Mouse (Mus musculus) midbrain, postnatal 0 days (tissue): ENCODE data around the gene Vps9d1. TPM values are rescaled to one million over a fixed set of nuclear protein-coding genes. Genes with fewer than 3 reads are reported as not detected.
"Not testable (repeated sequence)": the region's sequence is repeated elsewhere in the genome, so short reads cannot be mapped to it uniquely, and the experiment has no call there.

Experiments
- ATAC-seq: fragments of 200-750 bp; cut with Nextera tagmentation; 2 replicates; pipeline ENCODE4 v1.8.0; 2017; ENCODE audit warnings: moderate number of reproducible peaks, mild to moderate bottlenecking, moderate TSS enrichment, moderate library complexity; ENCODE audit not compliant: low FRiP score
- DNase-seq: peaks from one replicate; pipeline ENCODE4 v3.0.0-alpha.2; 2015; ENCODE audit warnings: low spot score
- H3K27ac ChIP-seq: fragments of 300-500 bp; sonication (generic); 2 replicates; pipeline ENCODE4 v1.5.1; 2014; ENCODE audit warnings: low read depth, mild to moderate bottlenecking, low read length, mixed read lengths
- H3K27me3 ChIP-seq: fragments of 300-500 bp; sonication (generic); 2 replicates; pipeline ENCODE4 v1.6.1; 2014; ENCODE audit warnings: low read length, control low read depth, mixed read lengths; ENCODE audit not compliant: insufficient read depth
- H3K36me3 ChIP-seq: fragments of 300-500 bp; sonication (generic); 2 replicates; pipeline ENCODE4 v1.6.1; 2014; ENCODE audit warnings: low read length, control low read depth, mixed read lengths; ENCODE audit not compliant: insufficient read depth
- H3K4me1 ChIP-seq: fragments of 300-500 bp; sonication (generic); 2 replicates; pipeline ENCODE4 v1.6.1; 2014; ENCODE audit warnings: mild to moderate bottlenecking, control low read depth, antibody characterized with exemption, low read length, mixed read lengths; ENCODE audit not compliant: insufficient read depth
- H3K4me2 ChIP-seq: fragments of 300-500 bp; sonication (generic); 2 replicates; pipeline ENCODE4 v1.6.1; 2014; ENCODE audit warnings: low read depth, mild to moderate bottlenecking, low read length, mixed read lengths; ENCODE audit not compliant: poor library complexity, severe bottlenecking
- H3K4me3 ChIP-seq: fragments of 300-500 bp; sonication (generic); 2 replicates; pipeline ENCODE4 v1.5.1; 2014; ENCODE audit warnings: low read depth, mild to moderate bottlenecking, low read length, moderate library complexity
- H3K9ac ChIP-seq: fragments of 300-500 bp; sonication (generic); replicated peaks from 2 replicates; pipeline ENCODE4 v1.6.1; 2014; ENCODE audit warnings: mild to moderate bottlenecking, low read length, moderate library complexity, mixed read lengths; ENCODE audit not compliant: poor library complexity, severe bottlenecking
- H3K9me3 ChIP-seq: fragments of 300-500 bp; sonication (generic); 2 replicates; pipeline ENCODE4 v1.6.1; 2016; ENCODE audit warnings: low read length, control low read depth
- CTCF ChIP-seq: IDR thresholded peaks from 2 replicates; pipeline ENCODE4 v1.5.1; 2016; ENCODE audit warnings: antibody characterized with exemption, mild to moderate bottlenecking
- WGBS: fragments of 180-500 bp; shearing (Covaris S2); extraction: QIAGEN DNeasy Blood & Tissue Kit; methylation state at CpG from one replicate; pipeline ENCODE4 v1.1.7; 2014; 5-methylcytosine and 5-hydroxymethylcytosine counted together
- polyA plus RNA-seq: library from polyadenylated mRNA; unstranded; fragments of >200 nt; fragmentation: Nextera tagmentation; extraction: Ambion mirVana; gene quantifications from 2 replicates; pipeline ENCODE4 v1.2.1, GENCODE M21; 2015
- total RNA-seq: library from RNA; depleted of rRNA; stranded (reverse); fragments of >200 nt; gene quantifications from 2 replicates; pipeline ENCODE4 v1.2.3, GENCODE M21; 2014

Gene Vps9d1
- total and polyA plus RNA-seq, 2 experiments from 2014 or later = 66.1 to 88.9 TPM

- Histone ChIP-seq H3K27ac (no peak overlapping the region), H3K9ac (no peak overlapping the region), H3K4me1 (no peaks in the 10 kb centered on the region), H3K4me2 (no peak overlapping the region), H3K36me3 (no peaks in the 10 kb centered on the region), H3K27me3 (no peaks in the 10 kb centered on the region), H3K4me3 (no peak overlapping the region), H3K9me3 (no peaks in the 10 kb centered on the region)
- DNase-seq (peak; percentile 51), ATAC-seq (no peak)
- peak; percentile 66 for TF ChIP-seq CTCF
- 83% methylated on average over 4 of the region's 4 CpGs for WGBS
Measured at GRCm38 (mm10) chr8:123290166-123290565, 36.0 kb upstream of the Vps9d1 start.

GRCm38 (mm10) chr8:123287362-123287761 lies 33.2 kb upstream of the Vps9d1 start:
- no peaks in the 10 kb centered on the region for H3K36me3 ChIP-seq
- ATAC-seq (no peak), DNase-seq (no peak)
- H3K4me1 ChIP-seq = no peaks in the 10 kb centered on the region
- H3K27me3 ChIP-seq = no peaks in the 10 kb centered on the region
- WGBS = 95% methylated on average over 17 of the region's 17 CpGs
- no peak overlapping the region for H3K9ac ChIP-seq
- TF ChIP-seq CTCF = no peak
- no peaks in the 10 kb centered on the region for H3K9me3 ChIP-seq
- H3K27ac ChIP-seq = no peak overlapping the region
- H3K4me3 ChIP-seq = no peak overlapping the region
- H3K4me2 ChIP-seq = no peak overlapping the region

GRCm38 (mm10) chr8:123284493-123284892 lies 30.3 kb upstream of the Vps9d1 start:
- no peak overlapping the region for H3K9ac ChIP-seq
- DNase-seq (no peak), ATAC-seq (no peak)
- H3K27me3 ChIP-seq = no peaks in the 10 kb centered on the region
- no peak overlapping the region for H3K4me3 ChIP-seq
- H3K9me3 ChIP-seq = no peaks in the 10 kb centered on the region
- WGBS = 94% methylated on average over 5 of the region's 5 CpGs
- no peak overlapping the region for H3K27ac ChIP-seq
- TF ChIP-seq CTCF = no peak
- H3K4me1 ChIP-seq = no peaks in the 10 kb centered on the region
- no peak overlapping the region for H3K4me2 ChIP-seq
- H3K36me3 ChIP-seq = no peaks in the 10 kb centered on the region

GRCm38 (mm10) chr8:123283991-123284390 lies 29.8 kb upstream of the Vps9d1 start:
- H3K36me3 ChIP-seq = no peaks in the 10 kb centered on the region
- H3K9me3 ChIP-seq = no peaks in the 10 kb centered on the region
- no peak overlapping the region for H3K4me2 ChIP-seq
- no peaks in the 10 kb centered on the region for H3K27me3 ChIP-seq
- no peak for TF ChIP-seq CTCF
- no peaks in the 10 kb centered on the region for H3K4me1 ChIP-seq
- no peak for DNase-seq
- 95% methylated on average over 6 of the region's 7 CpGs for WGBS
- H3K4me3 ChIP-seq = no peak overlapping the region
- no peak overlapping the region for H3K27ac ChIP-seq
- ATAC-seq = no peak
- H3K9ac ChIP-seq = no peak overlapping the region

- not testable (repeated sequence) for DNase-seq, ATAC-seq, H3K4me1 ChIP-seq, H3K4me3 ChIP-seq, H3K9me3 ChIP-seq, H3K27ac ChIP-seq, H3K27me3 ChIP-seq, H3K9ac ChIP-seq, H3K36me3 ChIP-seq, H3K4me2 ChIP-seq
- 95% methylated on average over 4 of the region's 6 CpGs for WGBS
Measured at GRCm38 (mm10) chr8:123282994-123283393, 28.8 kb upstream of the Vps9d1 start.

- Histone ChIP-seq H3K27ac (no peak overlapping the region), H3K4me2 (no peak overlapping the region), H3K36me3 (no peaks in the 10 kb centered on the region), H3K27me3 (no peaks in the 10 kb centered on the region), H3K9ac (no peak overlapping the region), H3K9me3 (no peaks in the 10 kb centered on the region), H3K4me1 (no peaks in the 10 kb centered on the region), H3K4me3 (no peak overlapping the region)
- 88% methylated on average over 13 of the region's 13 CpGs for WGBS
- no peak for TF ChIP-seq CTCF
- ATAC-seq = no peak
- no peak for DNase-seq
Measured at GRCm38 (mm10) chr8:123280302-123281094, 26.4 kb upstream of the Vps9d1 start.
